Mouse (Mus musculus) heart, embryonic 14.5 days (tissue): Measurements from ENCODE around the gene Znhit3. TPM values are rescaled to one million over a fixed set of nuclear protein-coding genes. Genes with fewer than 3 reads are reported as not detected.

Experiments
- ATAC-seq: fragments of 200-750 bp; cut with Nextera tagmentation; 2 replicates; pipeline ENCODE4 v1.8.0; 2017; ENCODE audit warnings: low read depth, moderate TSS enrichment; ENCODE audit not compliant: insufficient number of reproducible peaks, insufficient read depth, low FRiP score
- H3K27ac ChIP-seq, 2 experiments: fragments of 200-500 bp in 1 of 2; fragments of 300-500 bp in 1 of 2; sonication (generic) in 1 of 2; replicated peaks in 1 of 2; 2 replicates each; pipeline ENCODE4 v1.5.1; 2012 to 2014; ENCODE audit warnings: low read depth in 2 of 2, low read length in 2 of 2, control low read depth in 1 of 2, mild to moderate bottlenecking in 1 of 2, mixed read lengths in 1 of 2; ENCODE audit not compliant: control insufficient read depth in 1 of 2, insufficient read depth in 1 of 2
- H3K27me3 ChIP-seq: fragments of 300-500 bp; sonication (generic); 2 replicates; pipeline ENCODE4 v1.6.1; 2014; ENCODE audit warnings: mild to moderate bottlenecking, low read length, control low read depth; ENCODE audit not compliant: control insufficient read depth, insufficient read depth
- H3K36me3 ChIP-seq: fragments of 300-500 bp; sonication (generic); 2 replicates; pipeline ENCODE4 v1.6.1; 2014; ENCODE audit warnings: mild to moderate bottlenecking, control low read depth, low read length, mixed read lengths; ENCODE audit not compliant: control insufficient read depth, insufficient read depth
- H3K4me1 ChIP-seq, 2 experiments: fragments of 200-500 bp in 1 of 2; fragments of 300-500 bp in 1 of 2; sonication (generic) in 1 of 2; 2 replicates each; pipeline ENCODE4 v1.6.1; 2012 to 2014; ENCODE audit warnings: low read length in 2 of 2, control low read depth in 1 of 2, mixed read lengths in 1 of 2; ENCODE audit not compliant: control insufficient read depth in 2 of 2, insufficient read depth in 2 of 2
- H3K4me2 ChIP-seq: fragments of 300-500 bp; sonication (generic); 2 replicates; pipeline ENCODE4 v1.6.1; 2014; ENCODE audit warnings: mild to moderate bottlenecking, low read length
- H3K4me3 ChIP-seq, 2 experiments: fragments of 200-500 bp in 1 of 2; fragments of 300-500 bp in 1 of 2; sonication (generic) in 1 of 2; 2 replicates each; pipeline ENCODE4 v1.5.1; 2012 to 2014; ENCODE audit warnings: low read length in 2 of 2, mild to moderate bottlenecking in 2 of 2, control low read depth in 1 of 2, low read depth in 1 of 2, moderate library complexity in 1 of 2; ENCODE audit not compliant: control insufficient read depth in 1 of 2, insufficient read depth in 1 of 2
- H3K9ac ChIP-seq: fragments of 300-500 bp; sonication (generic); 2 replicates; pipeline ENCODE4 v1.6.1; 2014; ENCODE audit warnings: mild to moderate bottlenecking, low read length
- H3K9me3 ChIP-seq: fragments of 300-500 bp; sonication (generic); 2 replicates; pipeline ENCODE4 v1.6.1; 2016; ENCODE audit warnings: low read length, control low read depth; ENCODE audit not compliant: control insufficient read depth
- WGBS: fragments of 180-500 bp; shearing (Covaris S2); extraction: QIAGEN DNeasy Blood & Tissue Kit; methylation state at CpG from one replicate; pipeline ENCODE4 v1.1.7; 2014; 5-methylcytosine and 5-hydroxymethylcytosine counted together
- polyA plus RNA-seq: library from polyadenylated mRNA; unstranded; fragments of >200 nt; fragmentation: Nextera tagmentation; extraction: Ambion mirVana; gene quantifications from 2 replicates; pipeline ENCODE4 v1.2.1, GENCODE M21; 2014

Gene Znhit3
- polyA plus RNA-seq, 1 experiment from 2014 or later: 42.6 TPM

DNA sequence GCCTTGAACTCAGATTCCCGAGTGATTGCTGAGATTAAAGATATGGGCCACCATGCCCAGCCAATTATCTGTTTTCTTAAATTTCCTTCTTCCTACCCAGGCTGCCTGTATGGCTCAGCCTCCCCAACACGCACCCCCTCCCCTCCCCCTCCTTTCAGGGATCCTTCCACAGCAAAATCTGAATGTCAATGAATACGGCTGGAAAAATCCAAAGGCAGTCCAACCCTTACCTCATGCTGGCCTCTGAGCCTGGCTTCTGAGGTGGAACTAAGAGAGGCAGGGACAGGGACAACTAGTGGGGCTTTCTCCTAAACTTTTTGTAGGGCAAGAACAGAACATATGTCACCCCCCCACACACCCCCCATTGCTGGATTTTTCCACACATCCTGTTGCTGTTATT is 31.9 kb upstream of the Znhit3 start:
- H3K27me3 ChIP-seq: peaks cover 28% of the 10 kb centered on the region
- WGBS: 51% methylated on average over 3 of the region's 3 CpGs

DNA sequence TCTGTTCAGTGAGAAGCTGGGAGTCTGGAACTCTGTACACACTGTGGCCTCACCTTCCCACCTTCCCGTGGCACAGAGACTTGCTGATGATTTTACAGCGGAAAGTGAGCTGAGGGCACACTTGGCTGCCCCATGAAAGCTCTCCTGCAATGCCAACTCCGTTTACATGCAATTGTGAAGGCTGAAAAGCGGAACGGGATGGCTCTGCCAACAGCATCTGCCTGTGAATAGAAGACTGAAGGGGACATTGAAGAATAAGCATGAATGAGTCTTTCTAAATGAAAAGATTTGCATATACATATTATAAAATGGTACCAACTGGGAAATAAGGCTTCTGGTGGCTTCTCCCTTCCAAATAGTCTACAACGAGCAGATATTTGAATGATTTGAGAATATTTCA is 31.0 kb upstream of the Znhit3 start:
- no peak for ATAC-seq
- WGBS: 75% methylated on average over 6 of the region's 6 CpGs
- Histone ChIP-seq H3K9ac (no peak overlapping the region), H3K27me3 (peaks cover 29% of the 10 kb centered on the region), H3K27ac (no peak overlapping the region), H3K4me3 (no peak overlapping the region), H3K36me3 (no peaks in the 10 kb centered on the region), H3K4me2 (no peak overlapping the region), H3K9me3 (no peaks in the 10 kb centered on the region), H3K4me1 (no peaks in the 10 kb centered on the region)

More for the DNA sequence above, 31.9 kb upstream of the Znhit3 start:
- Histone ChIP-seq H3K9ac (no peak overlapping the region), H3K4me1 (no peaks in the 10 kb centered on the region), H3K9me3 (no peaks in the 10 kb centered on the region), H3K4me3 (no peak overlapping the region), H3K4me2 (no peak overlapping the region), H3K27ac (no peak overlapping the region), H3K36me3 (no peaks in the 10 kb centered on the region)
- ATAC-seq: no peak

DNA sequence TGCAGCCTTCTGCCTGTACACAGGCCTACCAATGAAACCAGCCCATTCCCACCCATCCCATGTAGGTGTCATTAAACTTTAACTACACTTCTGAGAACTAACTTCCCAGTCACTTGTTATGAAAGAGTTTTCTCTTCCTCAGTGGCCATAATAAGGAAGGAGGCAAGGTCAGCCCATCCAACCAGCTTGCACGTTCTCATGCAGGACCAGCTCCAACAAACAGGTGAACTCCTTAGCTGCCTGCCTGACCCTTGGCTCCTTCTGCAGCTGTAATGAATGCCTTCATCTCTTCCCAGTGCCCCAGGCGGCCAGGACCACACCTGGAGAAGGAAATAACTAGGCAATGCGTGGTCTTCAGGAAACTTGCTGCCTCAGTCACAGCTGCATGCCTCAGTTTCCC is 29.7 kb upstream of the Znhit3 start:
- no peak overlapping the region for H3K9ac ChIP-seq
- peaks cover 29% of the 10 kb centered on the region for H3K27me3 ChIP-seq
- H3K4me2 ChIP-seq: no peak overlapping the region
- H3K27ac ChIP-seq: no peak overlapping the region
- H3K4me3 ChIP-seq: no peak overlapping the region
- H3K36me3 ChIP-seq: no peaks in the 10 kb centered on the region
- no peak for ATAC-seq
- H3K4me1 ChIP-seq: no peaks in the 10 kb centered on the region
- 35% methylated on average over 3 of the region's 3 CpGs for WGBS
- no peaks in the 10 kb centered on the region for H3K9me3 ChIP-seq

DNA sequence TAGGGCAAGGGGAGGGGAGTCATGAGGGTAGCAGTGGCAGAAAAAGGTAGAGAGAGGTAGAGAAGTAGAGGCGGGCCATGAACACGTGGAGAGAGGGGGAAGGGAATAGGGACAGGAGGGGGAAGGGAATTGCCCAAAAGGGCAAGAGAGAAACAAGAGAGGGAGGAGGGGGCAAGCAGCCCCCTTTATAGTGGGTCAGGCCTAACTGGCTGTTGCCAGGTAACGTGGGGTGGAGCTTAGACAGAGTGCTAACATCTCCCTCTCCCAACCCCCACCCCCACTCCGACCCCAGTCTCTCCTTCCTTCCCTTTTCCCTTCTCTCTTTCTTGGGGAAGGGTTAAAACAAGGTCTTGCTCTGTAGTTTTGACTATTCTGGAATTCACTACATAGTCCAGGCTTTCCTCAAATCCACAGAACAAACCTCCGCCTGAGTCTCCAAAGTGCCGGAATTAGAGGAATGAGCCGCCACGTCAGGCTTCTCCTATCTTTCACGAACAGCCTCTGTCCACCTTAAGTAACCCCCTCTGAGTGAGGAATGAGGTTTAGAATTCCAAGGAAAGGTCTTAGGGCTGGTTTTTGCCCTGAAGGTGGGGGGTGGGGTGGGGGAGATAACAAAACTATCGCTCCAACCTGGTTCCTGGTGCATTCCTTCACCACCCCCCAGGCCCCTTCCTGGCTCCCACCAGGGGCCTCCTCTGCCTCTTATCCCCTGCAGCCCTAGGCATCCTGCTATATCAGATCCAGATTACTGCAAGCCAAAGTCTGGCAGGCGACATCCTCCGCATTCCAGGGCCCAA is 28.7 kb upstream of the Znhit3 start:
- no peak overlapping the region for H3K4me3 ChIP-seq
- no peaks in the 10 kb centered on the region for H3K36me3 ChIP-seq
- no peaks in the 10 kb centered on the region for H3K9me3 ChIP-seq
- no peak overlapping the region for H3K4me2 ChIP-seq
- no peak overlapping the region for H3K27ac ChIP-seq
- H3K9ac ChIP-seq: no peak overlapping the region
- 1% methylated on average over 12 of the region's 12 CpGs for WGBS
- H3K27me3 ChIP-seq: peaks cover 29% of the 10 kb centered on the region
- no peaks in the 10 kb centered on the region for H3K4me1 ChIP-seq
- ATAC-seq: no peak

DNA sequence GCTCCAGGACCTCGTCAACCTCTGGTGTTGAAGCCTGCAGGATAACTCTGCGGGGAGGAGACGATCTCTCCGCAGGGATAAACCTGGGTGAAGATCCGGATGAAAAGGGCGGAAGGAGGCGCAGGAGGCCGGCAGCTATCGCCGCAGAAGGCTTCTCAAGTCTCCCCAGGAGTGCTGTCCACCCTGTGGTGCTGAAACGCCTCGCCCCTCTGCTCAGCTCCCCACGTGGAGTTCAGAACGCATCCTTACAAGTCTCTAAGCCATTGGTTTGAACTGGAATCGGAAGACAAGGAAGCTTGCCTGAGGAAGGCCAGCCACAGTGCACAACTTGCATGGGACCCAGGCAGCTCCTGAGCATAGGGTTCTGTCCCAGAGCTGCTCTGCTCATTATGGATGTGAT is 27.8 kb upstream of the Znhit3 start:
- H3K4me3 ChIP-seq: peak overlapping the region in 1 of 2 experiments; percentile 11; a peak in 1 of 4 replicates
- H3K27me3 ChIP-seq: peaks cover 29% of the 10 kb centered on the region
- H3K4me2 ChIP-seq: peak overlapping the region; percentile 37
- H3K27ac ChIP-seq: no peak overlapping the region
- H3K9ac ChIP-seq: no peak overlapping the region
- no peaks in the 10 kb centered on the region for H3K9me3 ChIP-seq
- ATAC-seq: no peak
- under 1% methylated on average over 15 of the region's 15 CpGs for WGBS
- no peaks in the 10 kb centered on the region for H3K4me1 ChIP-seq
- no peaks in the 10 kb centered on the region for H3K36me3 ChIP-seq

DNA sequence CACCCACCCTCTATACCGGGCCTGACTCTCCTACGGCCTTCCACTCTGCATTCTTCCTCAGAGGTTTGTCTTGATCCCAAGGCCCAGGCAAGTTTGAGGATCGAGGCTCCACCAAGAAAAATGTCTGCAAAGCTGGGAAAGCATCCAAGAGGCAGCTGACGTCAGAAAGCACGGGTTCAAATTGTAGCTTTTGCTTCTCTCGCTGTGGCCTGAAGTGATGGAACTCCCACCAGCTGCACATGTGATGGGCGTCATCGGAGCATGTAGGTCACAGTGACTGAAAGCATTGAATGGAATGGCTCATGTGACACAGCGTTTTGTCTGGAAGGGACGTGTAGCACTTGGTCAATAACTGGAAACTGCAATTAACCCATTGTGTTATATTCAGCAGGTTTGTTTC is 24.0 kb upstream of the Znhit3 start:
- Histone ChIP-seq H3K9ac (no peak overlapping the region), H3K9me3 (no peaks in the 10 kb centered on the region), H3K4me2 (no peak overlapping the region), H3K27ac (no peak overlapping the region), H3K36me3 (no peaks in the 10 kb centered on the region), H3K4me3 (no peak overlapping the region), H3K27me3 (peaks cover 20% of the 10 kb centered on the region), H3K4me1 (no peaks in the 10 kb centered on the region)
- no peak for ATAC-seq
- WGBS: 74% methylated on average over 10 of the region's 10 CpGs

DNA sequence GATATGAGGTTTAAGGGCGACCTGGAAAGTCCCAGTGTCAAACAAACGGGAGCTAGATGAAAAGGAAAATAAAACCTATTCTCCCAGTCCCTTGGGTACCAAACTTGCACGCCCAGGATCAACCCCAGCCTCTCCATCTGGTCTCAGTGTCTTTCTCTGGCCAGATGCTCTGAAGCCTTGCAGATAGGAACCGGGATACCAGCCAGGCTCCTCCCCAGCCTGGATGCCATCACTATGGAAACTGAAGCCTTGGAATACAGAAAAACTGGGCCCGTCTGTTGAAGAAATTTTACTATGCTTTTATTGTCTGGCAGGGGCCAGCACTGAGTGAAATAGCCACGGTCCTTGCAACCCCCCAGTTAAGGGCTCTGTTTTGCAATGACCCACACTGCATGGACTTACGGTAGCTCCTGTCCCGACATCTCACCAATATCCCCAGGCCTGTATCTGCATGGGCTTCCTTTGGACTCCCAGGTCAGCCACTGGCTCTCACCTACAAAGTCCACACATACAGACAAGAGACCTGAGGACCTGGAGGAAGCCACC is 23.4 kb upstream of the Znhit3 start:
- peaks cover 14% of the 10 kb centered on the region for H3K27me3 ChIP-seq
- WGBS: 52% methylated on average over 8 of the region's 8 CpGs
- H3K4me3 ChIP-seq: no peak overlapping the region
- H3K9me3 ChIP-seq: no peaks in the 10 kb centered on the region
- ATAC-seq: no peak
- no peaks in the 10 kb centered on the region for H3K4me1 ChIP-seq
- no peak overlapping the region for H3K4me2 ChIP-seq
- no peaks in the 10 kb centered on the region for H3K36me3 ChIP-seq
- no peak overlapping the region for H3K27ac ChIP-seq
- no peak overlapping the region for H3K9ac ChIP-seq

DNA sequence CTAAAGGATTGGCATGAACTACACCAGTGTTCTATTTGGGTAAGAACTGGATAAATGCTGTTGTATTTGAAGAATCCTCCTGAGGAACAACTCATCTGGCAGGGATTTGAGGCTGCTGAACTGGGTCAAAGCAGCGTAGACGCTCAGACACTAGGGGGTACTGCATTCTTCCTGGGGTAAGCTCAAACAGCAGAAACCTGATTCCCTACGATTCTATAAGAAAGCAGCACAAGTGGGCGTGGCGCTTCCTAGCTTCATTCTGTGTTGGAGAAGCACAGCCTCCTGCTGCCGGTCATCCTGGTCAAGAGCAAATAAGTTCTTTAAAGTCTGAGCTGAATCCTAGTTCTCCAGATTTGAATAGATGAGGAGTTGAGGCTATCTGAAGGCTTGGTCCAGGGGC is 16.1 kb upstream of the Znhit3 start:
- Histone ChIP-seq H3K4me1 (no peaks in the 10 kb centered on the region), H3K9me3 (no peaks in the 10 kb centered on the region), H3K27me3 (no peaks in the 10 kb centered on the region), H3K4me2 (no peak overlapping the region), H3K36me3 (no peaks in the 10 kb centered on the region), H3K4me3 (no peak overlapping the region), H3K9ac (no peak overlapping the region), H3K27ac (no peak overlapping the region)
- ATAC-seq: no peak
- 15% methylated on average over 6 of the region's 6 CpGs for WGBS
